Mouse (Mus musculus) CH12.LX (cell line): Measurements from ENCODE around the gene Rnf169. TPM values are rescaled to one million over a fixed set of nuclear protein-coding genes. Genes with fewer than 3 reads are reported as not detected.

Experiments used
- DNase-seq: peaks from one replicate; pipeline ENCODE4 v3.0.0-alpha.2; 2013; ENCODE audit errors: extremely low read depth
- H3K27ac ChIP-seq: 2 replicates; pipeline ENCODE4 v1.5.1; 2012; ENCODE audit warnings: low read depth, mild to moderate bottlenecking, control low read depth, moderate library complexity; ENCODE audit not compliant: insufficient read depth
- H3K27me3 ChIP-seq: replicated peaks from 2 replicates; pipeline ENCODE3; 2012; ENCODE audit warnings: inconsistent platforms
- H3K36me3 ChIP-seq, 2 experiments: replicated peaks in 1 of 2; 2 replicates each; pipeline versions ENCODE3 to v1.6.1; 2012; ENCODE audit warnings: inconsistent platforms in 1 of 2, low read length in 1 of 2, mild to moderate bottlenecking in 1 of 2, mixed read lengths in 1 of 2, moderate library complexity in 1 of 2; ENCODE audit not compliant: control insufficient read depth in 1 of 2, insufficient read depth in 1 of 2
- H3K4me1 ChIP-seq, 2 experiments: 2 replicates each; pipeline ENCODE4 v1.6.1; 2012; ENCODE audit warnings: inconsistent platforms in 1 of 2, moderate library complexity in 1 of 2; ENCODE audit not compliant: insufficient read depth in 2 of 2, control insufficient read depth in 1 of 2
- H3K4me2 ChIP-seq: 2 replicates; pipeline ENCODE4 v1.6.1; 2012; ENCODE audit warnings: low read depth, mild to moderate bottlenecking, control low read depth; ENCODE audit not compliant: poor library complexity, insufficient read depth, severe bottlenecking
- H3K4me3 ChIP-seq, 3 experiments: fragments of 150-350 bp in 1 of 3; sonication (generic) in 1 of 3; replicated peaks in 1 of 3; 2 replicates each; pipeline versions ENCODE3 to v1.5.1; 2011 to 2012; ENCODE audit warnings: low read depth in 2 of 3, low read length in 2 of 3, mild to moderate bottlenecking in 2 of 3, moderate library complexity in 2 of 3, control low read depth in 1 of 3, improper control_type of control experiment in 1 of 3, inconsistent platforms in 1 of 3, mixed read lengths in 1 of 3; ENCODE audit not compliant: poor library complexity in 1 of 3
- H3K79me2 ChIP-seq: replicated peaks from 2 replicates; pipeline ENCODE4 v1.6.1; 2012; ENCODE audit warnings: mild to moderate bottlenecking, moderate library complexity; ENCODE audit not compliant: control insufficient read depth, poor library complexity, insufficient read depth, severe bottlenecking; ENCODE audit errors: extremely low read depth
- H3K9ac ChIP-seq: 2 replicates; pipeline ENCODE4 v1.6.1; 2012; ENCODE audit warnings: low read depth, mild to moderate bottlenecking, control low read depth, moderate library complexity; ENCODE audit not compliant: insufficient read depth
- H3K9me3 ChIP-seq: replicated peaks from 2 replicates; pipeline ENCODE3; 2012; ENCODE audit warnings: low read length, inconsistent platforms, mixed read lengths
- BHLHE40 ChIP-seq: IDR thresholded peaks from 2 replicates; pipeline ENCODE4 v1.6.1; 2011; ENCODE audit warnings: mild to moderate bottlenecking, low read depth, low read length, improper control_type of control experiment
- CHD1 ChIP-seq: IDR thresholded peaks from 2 replicates; pipeline ENCODE4 v1.6.1; 2012; ENCODE audit warnings: low read depth, low read length, improper control_type of control experiment, inconsistent platforms
- CHD2 ChIP-seq: IDR thresholded peaks from 2 replicates; pipeline ENCODE4 v1.6.1; 2011; ENCODE audit warnings: low read length, improper control_type of control experiment
- CTCF ChIP-seq, 2 experiments: IDR thresholded peaks in 1 of 2; conservative IDR thresholded peaks in 1 of 2; 2 replicates each; pipeline ENCODE4 v1.5.1; 2011 to 2012; ENCODE audit warnings: low read depth in 2 of 2, low read length in 2 of 2, improper control_type of control experiment in 1 of 2, inconsistent platforms in 1 of 2, mild to moderate bottlenecking in 1 of 2, moderate library complexity in 1 of 2
- E2F4 ChIP-seq: IDR thresholded peaks from 2 replicates; pipeline ENCODE4 v1.6.1; 2011; ENCODE audit warnings: low read depth, low read length, improper control_type of control experiment; ENCODE audit not compliant: insufficient replicate concordance
- ELF1 ChIP-seq: IDR thresholded peaks from 2 replicates; pipeline ENCODE4 v1.6.1; 2014; ENCODE audit warnings: low read depth, mild to moderate bottlenecking, inconsistent platforms, low read length, improper control_type of control experiment
- EP300 ChIP-seq: IDR thresholded peaks from 2 replicates; pipeline ENCODE4 v1.6.1; 2011; ENCODE audit warnings: low read length, improper control_type of control experiment
- ETS1 ChIP-seq: conservative IDR thresholded peaks from 2 replicates; pipeline ENCODE4 v1.6.1; 2012; ENCODE audit warnings: low read depth, mild to moderate bottlenecking, inconsistent platforms, low read length, improper control_type of control experiment, moderate library complexity
- GABPA ChIP-seq: IDR thresholded peaks from 2 replicates; pipeline ENCODE4 v1.6.1; 2012; ENCODE audit warnings: low read depth, low read length, improper control_type of control experiment, inconsistent platforms; ENCODE audit not compliant: insufficient replicate concordance
- HCFC1 ChIP-seq: IDR thresholded peaks from 2 replicates; pipeline ENCODE4 v1.6.1; 2012; ENCODE audit warnings: low read depth, mild to moderate bottlenecking, inconsistent platforms, low read length, improper control_type of control experiment
- IRF4 ChIP-seq: IDR thresholded peaks from 2 replicates; pipeline ENCODE4 v1.6.1; 2014; ENCODE audit warnings: low read depth, mild to moderate bottlenecking, inconsistent platforms, low read length, improper control_type of control experiment
- JUN ChIP-seq: IDR thresholded peaks from 2 replicates; pipeline ENCODE4 v1.6.1; 2011; ENCODE audit warnings: low read depth, mild to moderate bottlenecking, low read length, improper control_type of control experiment, moderate library complexity; ENCODE audit not compliant: insufficient read depth
- JUND ChIP-seq: conservative IDR thresholded peaks from 2 replicates; pipeline ENCODE4 v1.6.1; 2011; ENCODE audit warnings: low read depth, low read length, improper control_type of control experiment
- KAT2A ChIP-seq: IDR thresholded peaks from 2 replicates; pipeline ENCODE4 v1.6.1; 2012; ENCODE audit warnings: low read length, improper control_type of control experiment, inconsistent platforms; ENCODE audit not compliant: insufficient replicate concordance
- MAFK ChIP-seq: IDR thresholded peaks from 2 replicates; pipeline ENCODE4 v1.6.1; 2011; ENCODE audit warnings: low read length, improper control_type of control experiment; ENCODE audit not compliant: insufficient replicate concordance
- MAX ChIP-seq: IDR thresholded peaks from 2 replicates; pipeline ENCODE4 v1.6.1; 2011; ENCODE audit warnings: low read length, improper control_type of control experiment
- MAZ ChIP-seq: IDR thresholded peaks from 2 replicates; pipeline ENCODE4 v1.6.1; 2012; ENCODE audit warnings: low read depth, mild to moderate bottlenecking, inconsistent platforms, low read length, improper control_type of control experiment, moderate library complexity
- MEF2A ChIP-seq: IDR thresholded peaks from 2 replicates; pipeline ENCODE4 v1.6.1; 2014; ENCODE audit warnings: low read depth, mild to moderate bottlenecking, inconsistent platforms, low read length, improper control_type of control experiment, borderline replicate concordance
- MXI1 ChIP-seq: IDR thresholded peaks from 2 replicates; pipeline ENCODE4 v1.6.1; 2011; ENCODE audit warnings: mild to moderate bottlenecking, low read depth, low read length, improper control_type of control experiment
- MYC ChIP-seq: IDR thresholded peaks from 2 replicates; pipeline ENCODE4 v1.6.1; 2011; ENCODE audit warnings: low read depth, mild to moderate bottlenecking, improper control_type of control experiment, low read length
- NELFE ChIP-seq: IDR thresholded peaks from 2 replicates; pipeline ENCODE4 v1.6.1; 2011; ENCODE audit warnings: low read depth, low read length, improper control_type of control experiment
- NRF1 ChIP-seq: IDR thresholded peaks from 2 replicates; pipeline ENCODE4 v1.6.1; 2014; ENCODE audit warnings: low read depth, mild to moderate bottlenecking, inconsistent platforms, low read length, improper control_type of control experiment, moderate library complexity
- PAX5 ChIP-seq: IDR thresholded peaks from 2 replicates; pipeline ENCODE4 v1.6.1; 2012; ENCODE audit warnings: low read length, inconsistent platforms, mixed read lengths
- POLR2A ChIP-seq: IDR thresholded peaks from 2 replicates; pipeline ENCODE4 v1.6.1; 2011; ENCODE audit warnings: low read depth, mild to moderate bottlenecking, improper control_type of control experiment, low read length
- POLR2AphosphoS2 ChIP-seq: IDR thresholded peaks from 2 replicates; pipeline ENCODE4 v1.6.1; 2011; ENCODE audit warnings: low read depth, low read length, improper control_type of control experiment
- RAD21 ChIP-seq: IDR thresholded peaks from 2 replicates; pipeline ENCODE4 v1.6.1; 2011; ENCODE audit warnings: low read depth, mild to moderate bottlenecking, low read length, improper control_type of control experiment, moderate library complexity
- RCOR1 ChIP-seq: conservative IDR thresholded peaks from 2 replicates; pipeline ENCODE4 v1.6.1; 2012; ENCODE audit warnings: low read depth, mild to moderate bottlenecking, inconsistent platforms, low read length, improper control_type of control experiment
- SIN3A ChIP-seq: IDR thresholded peaks from 2 replicates; pipeline ENCODE4 v1.6.1; 2012; ENCODE audit warnings: low read length, improper control_type of control experiment, inconsistent platforms
- SMC3 ChIP-seq: IDR thresholded peaks from 2 replicates; pipeline ENCODE4 v1.6.1; 2011; ENCODE audit warnings: low read depth, low read length, improper control_type of control experiment
- TBP ChIP-seq: conservative IDR thresholded peaks from 2 replicates; pipeline ENCODE4 v1.6.1; 2011; ENCODE audit warnings: low read depth, low read length, improper control_type of control experiment
- TCF12 ChIP-seq: IDR thresholded peaks from 2 replicates; pipeline ENCODE4 v1.6.1; 2014; ENCODE audit warnings: low read depth, mild to moderate bottlenecking, inconsistent platforms, low read length, improper control_type of control experiment
- UBTF ChIP-seq: IDR thresholded peaks from 2 replicates; pipeline ENCODE4 v1.6.1; 2012; ENCODE audit warnings: low read depth, mild to moderate bottlenecking, inconsistent platforms, low read length, improper control_type of control experiment, moderate library complexity
- USF1 ChIP-seq: IDR thresholded peaks from 2 replicates; pipeline ENCODE4 v1.6.1; 2014; ENCODE audit warnings: low read depth, mild to moderate bottlenecking, inconsistent platforms, low read length, improper control_type of control experiment
- USF2 ChIP-seq: conservative IDR thresholded peaks from 2 replicates; pipeline ENCODE4 v1.6.1; 2011; ENCODE audit warnings: low read depth, low read length, improper control_type of control experiment
- ZC3H11A ChIP-seq: IDR thresholded peaks from 2 replicates; pipeline ENCODE4 v1.6.1; 2012; ENCODE audit warnings: low read depth, mild to moderate bottlenecking, inconsistent platforms, low read length, improper control_type of control experiment
- ZKSCAN1 ChIP-seq: IDR thresholded peaks from 2 replicates; pipeline ENCODE4 v1.6.1; 2012; ENCODE audit warnings: low read depth, inconsistent platforms, low read length, improper control_type of control experiment, borderline replicate concordance
- ZMIZ1 ChIP-seq: IDR thresholded peaks from 2 replicates; pipeline ENCODE4 v1.6.1; 2012; ENCODE audit warnings: low read depth, mild to moderate bottlenecking, inconsistent platforms, low read length, improper control_type of control experiment
- ZNF384 ChIP-seq: IDR thresholded peaks from 2 replicates; pipeline ENCODE4 v1.6.1; 2012; ENCODE audit warnings: low read depth, low read length, improper control_type of control experiment, inconsistent platforms
- dilution Hi-C: fragments of 300-500 bp; cut with MboI; formaldehyde crosslinking; loops from 2 replicates; pipeline ENCODE4 v1.14.3; 2020; ENCODE audit warnings: low sequenced_read_pairs; ENCODE audit not compliant: extremely low pct_unique_long_range_greater_than_20kb, extremely low pct_ligation_motif_present
- in situ Hi-C: fragments of 300-500 bp; cut with MboI; formaldehyde crosslinking; loops from 3 replicates; pipeline ENCODE4 v1.14.3; 2019; ENCODE audit warnings: low sequenced_read_pairs, low pct_ligation_motif_present, low pct_unique_long_range_greater_than_20kb, mixed read lengths
- polyA plus RNA-seq: library from polyadenylated mRNA; unstranded; fragments of >175 nt; gene quantifications from 2 replicates; pipeline ENCODE4 v1.2.1, GENCODE M21; 2012; ENCODE audit warnings: low read depth; ENCODE audit not compliant: insufficient read length
- total RNA-seq, 2 experiments: library from RNA; depleted of rRNA; stranded (reverse); fragments of 300-350 nt in 1 of 2; fragments of >200 nt in 1 of 2; gene quantifications; 2 replicates each; pipeline ENCODE4 v1.2.3; 2012 to 2014

Rnf169 gene
- total and polyA plus RNA-seq, 3 experiments, result 3.7 to 11.4 (median 5.2) TPM

- no peaks in the 10 kb centered on the region for H3K27me3 ChIP-seq
- peak; percentile 39 for DNase-seq
- H3K4me1 ChIP-seq, result peaks cover 0 to 7% of the 10 kb centered on the region in 2 experiments; a peak in 2 of 4 replicates
- H3K4me3 ChIP-seq, result no peak overlapping the region
- no peak for TF ChIP-seq POLR2A
- 0 out of 2 replicates have a peak, but pooled peaks have one; percentile 37 for TF ChIP-seq MAZ
- peak; percentile 49 for TF ChIP-seq SMC3
- TF ChIP-seq CHD1, result no peak
- no peak for TF ChIP-seq HCFC1
- no peak for TF ChIP-seq USF2
- TF ChIP-seq IRF4, result 0 out of 2 replicates have a peak, but pooled peaks have one; percentile 32
- no peak for TF ChIP-seq E2F4
- TF ChIP-seq UBTF, result no peak
- TF ChIP-seq RCOR1, result no peak
- no peak for TF ChIP-seq GABPA
- TF ChIP-seq MAFK, result no peak
- no peak for TF ChIP-seq MXI1
- no peak for TF ChIP-seq NRF1
- no peak for TF ChIP-seq MEF2A
- TF ChIP-seq BHLHE40, result no peak
- TF ChIP-seq EP300, result no peak
- peak; percentile 7 to 69; a peak in 2 of 4 replicates for TF ChIP-seq CTCF (conservative IDR thresholded peaks at IDR 0.05 in 1 of 2, IDR thresholded peaks at IDR 0.05 in 1 of 2; ENCODE audit: low read depth in 2 of 2, low read length in 2 of 2)
- TF ChIP-seq ZC3H11A, result no peak
- no peak for TF ChIP-seq ZNF384
- TF ChIP-seq SIN3A, result 0 out of 2 replicates have a peak, but pooled peaks have one; percentile 26
- TF ChIP-seq NELFE, result no peak; the same call in 1 of the 2 replicates
- no peak for TF ChIP-seq ETS1
- TF ChIP-seq ZKSCAN1, result no peak
- no peak for TF ChIP-seq TCF12
- no peak for TF ChIP-seq POLR2AphosphoS2
- TF ChIP-seq USF1, result no peak
- TF ChIP-seq PAX5, result no peak
- peak; percentile 59 for TF ChIP-seq RAD21
- TF ChIP-seq ZMIZ1, result no peak
- TF ChIP-seq KAT2A, result no peak
- no peak for TF ChIP-seq MYC
- peak; percentile 61 for TF ChIP-seq ELF1
- no peak for TF ChIP-seq JUN
- peak; percentile 14; the same call in 1 of the 2 replicates for TF ChIP-seq MAX
- TF ChIP-seq JUND, result no peak
- no peak for TF ChIP-seq CHD2
- TF ChIP-seq TBP, result no peak
- TF ChIP-seq, all 38 proteins: peak for 8
- dilution Hi-C loops (no loop called here), in situ Hi-C loops (no loop called here)
- no peak overlapping the region for H3K4me2 ChIP-seq
- H3K36me3 ChIP-seq, result no peaks in the 10 kb centered on the region
- no peak overlapping the region for H3K27ac ChIP-seq
- H3K9me3 ChIP-seq, result no peaks in the 10 kb centered on the region
- H3K9ac ChIP-seq, result no peak overlapping the region
- H3K79me2 ChIP-seq, result no peaks in the 10 kb centered on the region
These were observed 90.9 kb downstream of the Rnf169 start for GRCm38 (mm10) chr7:99889175-99889880.
